Mouse (Mus musculus) Muller cell, postnatal 12 days (primary cell): Measurements from ENCODE around the gene Snx18.

Source experiments
- DNase-seq: peaks from one replicate; pipeline ENCODE4 v3.0.0-alpha.2; 2015; ENCODE audit errors: inconsistent ontology term

The Snx18 gene

DNA sequence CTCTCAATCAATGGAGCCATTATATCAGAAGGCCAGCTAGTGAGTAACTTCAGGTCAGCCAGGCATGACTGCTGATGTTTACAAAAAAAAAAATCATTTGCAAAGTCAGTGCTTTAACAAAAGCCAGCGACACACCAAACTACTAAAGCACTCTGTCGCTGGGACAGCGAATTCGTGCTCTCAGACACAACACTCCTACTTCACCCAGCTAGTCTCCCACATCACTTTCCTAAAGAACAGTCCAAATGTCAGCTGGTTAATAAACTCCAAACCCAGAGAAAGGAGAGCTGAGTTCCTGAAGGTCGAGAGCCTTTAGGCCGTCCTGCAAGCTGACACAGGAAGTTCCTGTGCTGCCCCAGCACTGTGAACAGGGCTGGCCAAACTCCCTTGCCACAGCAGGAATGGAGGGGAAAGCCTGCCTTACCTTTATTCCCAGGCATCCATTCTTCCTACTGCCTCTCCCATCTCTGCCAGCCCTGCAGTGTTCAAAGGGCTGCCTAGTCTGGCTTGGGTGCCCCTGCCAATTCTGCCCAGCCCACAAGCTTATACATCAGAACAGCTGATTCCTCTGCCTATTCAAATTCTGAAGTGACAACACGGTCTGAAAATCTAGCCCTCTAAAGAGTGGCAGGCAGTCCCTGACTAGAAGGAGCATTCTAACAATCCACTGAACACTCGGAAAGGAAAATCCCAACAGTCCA lies 2.2 kb downstream of the Snx18 start:
- DNase-seq, result peak; percentile 39

DNA sequence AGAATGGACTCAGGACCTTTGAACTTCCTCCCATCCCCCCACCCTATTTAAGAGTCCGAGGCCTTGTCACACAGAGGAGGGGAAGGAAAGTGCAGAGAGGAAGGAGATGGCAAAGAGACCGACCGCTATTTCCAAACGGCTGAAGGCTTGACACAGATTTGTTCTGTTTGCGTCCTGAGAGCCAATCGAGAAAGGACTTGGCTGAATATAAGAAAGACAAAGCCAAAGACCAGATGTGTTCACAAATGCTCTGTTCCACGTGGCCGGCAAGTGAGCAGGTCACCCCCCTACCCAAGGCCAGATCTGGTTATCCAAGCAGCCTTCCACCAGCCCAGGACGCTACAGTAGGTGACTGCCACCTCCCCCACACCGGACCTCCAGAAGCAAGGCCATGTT lies 2.8 kb downstream of the Snx18 start:
- DNase-seq, result peak; percentile 65

- DNase-seq, result peak; percentile 93
Observed at GRCm38 (mm10) chr13:113614635-113615545, 3.5 kb downstream of the Snx18 start.

DNA sequence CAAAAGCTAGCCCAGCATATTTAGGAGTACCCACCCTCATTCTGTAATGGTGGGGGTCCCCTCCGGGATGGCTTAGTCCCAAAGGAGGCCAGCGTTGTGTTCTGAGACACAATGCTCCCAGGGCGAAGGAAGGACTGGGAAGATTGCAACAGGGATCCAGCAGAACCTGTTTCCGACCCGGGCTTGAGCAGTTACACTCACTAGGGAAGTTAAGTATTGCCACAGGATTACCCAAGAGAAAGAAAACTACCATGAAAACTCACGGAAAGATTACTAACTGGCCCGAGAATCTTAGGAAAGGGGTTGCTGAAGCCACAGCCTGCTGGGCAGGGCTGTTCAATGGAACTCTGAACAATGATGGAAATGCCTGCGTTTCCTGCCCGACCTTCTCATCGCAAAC lies 4.5 kb downstream of the Snx18 start:
- DNase-seq, result no peak

DNA sequence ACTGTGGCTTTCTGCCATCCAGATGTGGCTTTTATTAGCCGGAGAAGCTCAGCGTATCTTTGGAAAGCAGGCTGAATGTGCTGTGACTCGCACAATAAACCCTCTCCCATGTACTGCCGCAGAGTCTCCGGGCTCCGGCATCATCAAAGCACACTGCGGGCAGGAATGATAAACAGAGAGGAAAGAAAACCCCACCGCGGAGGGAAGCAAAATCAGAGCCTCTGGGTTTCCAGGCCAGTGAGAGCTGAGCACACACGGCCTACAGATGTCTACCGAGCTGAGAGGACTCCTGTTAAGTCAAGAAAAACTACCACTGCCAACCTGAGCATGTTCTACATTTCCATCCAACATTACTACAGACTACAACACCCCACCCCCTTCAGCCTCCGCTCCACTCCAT lies 5.0 kb downstream of the Snx18 start:
- DNase-seq, result peak; percentile 44

DNA sequence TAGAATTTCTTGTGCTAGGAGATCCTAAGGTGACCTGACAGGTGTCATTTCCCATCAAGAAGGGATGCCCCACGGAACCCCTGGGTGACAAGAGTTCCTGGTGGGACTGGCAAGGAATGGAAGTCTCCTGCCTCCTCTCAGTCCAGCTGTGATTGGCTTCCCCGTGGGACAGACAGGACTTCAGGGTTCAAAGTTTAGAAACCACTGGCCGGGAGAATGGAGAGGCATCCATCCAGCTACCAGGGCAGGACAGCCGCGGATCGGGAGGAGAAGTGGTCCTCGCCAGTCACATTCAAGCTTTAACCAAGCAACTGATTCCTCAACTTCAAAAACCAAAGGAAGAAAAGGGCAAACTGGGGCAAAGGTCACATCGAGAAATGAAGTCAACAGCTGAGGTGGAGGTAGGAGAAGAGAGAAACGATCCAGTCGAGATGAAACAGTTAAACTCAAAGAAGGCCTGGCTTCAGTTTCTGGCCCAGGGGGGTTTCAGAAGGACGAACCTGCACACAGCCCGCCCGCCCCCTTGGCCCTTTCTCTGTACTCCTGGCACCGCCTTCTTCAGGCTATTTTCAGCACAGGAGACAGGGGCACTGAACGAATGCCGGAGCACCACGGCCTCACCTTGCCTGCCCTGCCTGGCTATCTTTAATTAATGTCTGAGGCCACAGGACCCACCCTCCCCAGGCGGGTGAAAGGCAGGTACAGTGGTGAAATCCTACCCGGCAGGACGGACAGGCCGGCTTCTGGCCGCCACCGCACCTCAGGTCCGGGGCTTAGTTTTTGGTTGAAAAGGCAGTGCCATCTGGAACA lies 6.0 kb downstream of the Snx18 start:
- DNase-seq, result no peak

DNA sequence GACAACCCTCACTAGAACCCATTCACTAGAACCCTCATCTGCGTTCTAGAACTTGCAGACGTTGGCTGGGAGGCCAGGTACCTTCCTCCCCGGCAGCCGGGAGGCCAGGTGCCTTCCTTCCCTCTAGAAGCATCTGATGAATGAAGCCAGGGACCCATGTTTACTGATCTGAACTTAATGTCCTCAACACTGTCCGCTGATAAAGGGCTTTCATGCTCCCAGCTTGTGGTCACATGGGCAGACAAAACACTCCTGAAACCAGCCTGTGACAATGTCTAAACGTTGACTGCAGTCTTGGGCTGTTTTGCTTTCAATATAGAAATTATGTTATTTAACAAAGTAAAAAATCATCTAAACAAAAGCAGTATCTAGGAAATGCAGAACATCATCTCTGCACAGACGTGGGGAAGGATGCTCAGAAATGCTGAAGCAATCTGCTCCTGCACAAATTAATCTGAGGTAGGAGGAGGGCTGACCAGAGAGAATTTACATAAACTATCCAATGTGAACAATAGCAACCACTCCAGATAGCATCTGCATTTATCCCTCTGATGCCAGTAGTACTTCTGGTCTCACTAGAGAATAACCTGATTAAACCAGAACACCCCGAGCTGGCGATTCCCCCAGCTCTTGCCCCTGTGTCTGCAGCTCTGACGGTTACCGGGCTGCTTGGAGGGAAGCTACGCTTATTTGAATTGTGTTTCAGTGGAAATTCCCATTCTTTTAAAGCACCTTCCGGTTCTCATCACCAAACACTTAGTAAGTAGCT lies 7.4 kb downstream of the Snx18 start:
- DNase-seq, result no peak

- no peak for DNase-seq
Observed at GRCm38 (mm10) chr13:113609429-113609828, 8.9 kb downstream of the Snx18 start.

- DNase-seq, result no peak
Observed at GRCm38 (mm10) chr13:113607821-113608220, 10.5 kb downstream of the Snx18 start.

- DNase-seq, result no peak
Observed at GRCm38 (mm10) chr13:113607371-113607770, 11.0 kb downstream of the Snx18 start.

DNA sequence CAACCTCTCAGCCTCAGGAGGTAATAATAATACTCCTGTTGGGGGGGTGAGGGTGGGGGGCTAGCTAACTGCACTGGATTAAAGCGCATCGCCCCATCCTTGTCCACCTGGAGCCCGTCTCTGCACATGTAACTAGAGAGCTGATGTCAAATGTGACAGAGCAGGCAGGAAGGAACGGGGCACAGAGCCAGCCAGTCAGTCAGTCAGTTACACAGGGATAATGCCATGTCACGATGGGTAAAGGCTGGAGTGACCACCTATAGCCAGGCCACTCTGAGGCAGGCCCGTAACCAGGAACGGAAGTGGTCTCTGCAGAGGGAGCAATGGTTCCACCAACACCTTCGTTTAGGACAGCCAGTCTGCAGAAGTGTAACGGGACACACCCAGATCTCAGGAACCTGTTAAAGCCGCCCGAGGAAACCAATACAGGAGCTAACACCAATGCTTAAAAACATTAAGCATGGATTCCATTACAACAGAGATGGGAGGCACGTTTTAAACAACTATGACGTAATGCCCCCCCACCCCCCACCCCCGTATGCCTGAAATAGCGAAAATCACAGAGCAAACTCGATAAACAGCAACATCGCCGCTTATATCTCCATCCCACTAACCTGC lies 11.5 kb downstream of the Snx18 start:
- no peak for DNase-seq

DNA sequence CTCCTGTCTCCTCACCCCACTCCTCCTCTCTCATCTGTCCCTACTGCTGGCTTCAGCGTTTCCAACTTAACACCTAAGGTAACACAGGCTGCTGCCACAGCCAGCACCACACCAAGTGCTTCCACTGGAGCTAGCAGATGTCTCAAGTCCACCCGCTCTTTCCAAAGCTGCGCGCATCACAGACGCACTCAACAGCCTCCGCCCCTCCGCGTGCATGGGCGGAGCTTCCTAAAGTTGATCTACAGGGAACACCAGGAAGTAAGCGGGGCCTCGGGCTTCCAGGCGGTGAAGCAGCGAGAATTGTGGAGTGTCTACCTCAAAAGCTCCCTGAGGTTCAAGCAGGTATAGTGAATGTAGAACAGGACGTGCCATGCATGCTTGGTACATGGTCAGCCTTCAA lies 12.2 kb downstream of the Snx18 start:
- no peak for DNase-seq

DNA sequence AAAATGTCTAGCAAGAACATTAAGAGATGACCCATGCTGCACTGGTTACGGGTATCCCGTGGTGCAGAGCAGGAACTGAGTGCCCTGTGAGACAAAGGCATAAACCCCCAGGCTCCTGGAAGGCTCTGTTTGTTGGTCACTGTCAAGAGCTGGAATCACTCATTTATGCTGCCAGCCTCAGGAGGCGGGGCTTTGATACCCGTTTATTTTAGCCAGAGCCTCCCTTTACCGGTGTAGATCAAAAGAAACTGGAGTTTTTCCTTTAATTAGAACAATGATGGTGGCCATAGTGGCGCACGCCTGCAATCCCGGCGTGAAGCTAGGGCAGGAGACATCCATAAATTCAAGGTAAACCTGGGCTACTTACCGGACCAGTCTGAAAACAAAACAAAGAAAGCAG lies 12.7 kb downstream of the Snx18 start:
- DNase-seq, result no peak

DNA sequence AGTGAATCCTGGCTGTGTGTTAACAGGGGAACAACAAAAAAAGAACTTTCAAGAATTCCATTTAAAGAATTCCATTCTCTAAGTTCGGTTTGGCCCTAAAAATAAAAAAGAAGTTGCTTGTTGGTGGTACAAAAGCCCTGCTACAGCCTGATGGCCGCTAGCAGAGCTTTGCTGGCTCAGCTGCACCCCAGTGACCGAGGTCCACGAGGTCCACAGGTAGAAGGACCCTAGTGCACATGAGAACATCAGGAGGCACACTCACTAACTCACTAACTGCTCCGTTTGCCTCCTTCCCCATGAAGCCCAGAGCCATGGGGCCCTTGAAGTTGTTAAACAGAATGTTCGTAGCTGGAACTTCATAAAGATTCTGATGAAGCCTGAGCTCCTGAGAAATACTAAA lies 14.0 kb downstream of the Snx18 start:
- DNase-seq, result no peak

DNA sequence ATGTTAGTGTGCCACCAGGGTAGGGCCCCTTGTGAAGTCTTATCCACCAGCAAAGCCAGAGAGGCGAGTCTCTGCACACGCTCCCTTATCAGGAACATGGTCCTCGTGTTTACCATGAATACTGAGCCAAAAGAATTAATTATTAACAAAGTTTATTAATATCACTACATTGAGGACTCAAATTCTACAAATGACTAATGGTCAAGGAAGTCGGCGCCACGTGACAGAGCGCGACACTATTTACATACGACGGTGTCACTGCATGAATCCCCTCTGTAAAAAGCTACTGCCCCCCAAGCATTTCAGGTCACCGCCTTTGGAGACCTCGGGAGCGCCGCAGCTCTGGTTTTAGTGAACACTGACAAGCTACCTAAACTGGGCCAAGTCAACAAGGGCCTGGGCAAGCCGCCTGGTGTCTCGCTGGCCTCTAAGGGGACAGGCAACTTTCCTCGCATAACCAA lies 15.5 kb downstream of the Snx18 start:
- no peak for DNase-seq

- DNase-seq, result no peak
Observed at GRCm38 (mm10) chr13:113601831-113602604, 16.3 kb downstream of the Snx18 start.

DNA sequence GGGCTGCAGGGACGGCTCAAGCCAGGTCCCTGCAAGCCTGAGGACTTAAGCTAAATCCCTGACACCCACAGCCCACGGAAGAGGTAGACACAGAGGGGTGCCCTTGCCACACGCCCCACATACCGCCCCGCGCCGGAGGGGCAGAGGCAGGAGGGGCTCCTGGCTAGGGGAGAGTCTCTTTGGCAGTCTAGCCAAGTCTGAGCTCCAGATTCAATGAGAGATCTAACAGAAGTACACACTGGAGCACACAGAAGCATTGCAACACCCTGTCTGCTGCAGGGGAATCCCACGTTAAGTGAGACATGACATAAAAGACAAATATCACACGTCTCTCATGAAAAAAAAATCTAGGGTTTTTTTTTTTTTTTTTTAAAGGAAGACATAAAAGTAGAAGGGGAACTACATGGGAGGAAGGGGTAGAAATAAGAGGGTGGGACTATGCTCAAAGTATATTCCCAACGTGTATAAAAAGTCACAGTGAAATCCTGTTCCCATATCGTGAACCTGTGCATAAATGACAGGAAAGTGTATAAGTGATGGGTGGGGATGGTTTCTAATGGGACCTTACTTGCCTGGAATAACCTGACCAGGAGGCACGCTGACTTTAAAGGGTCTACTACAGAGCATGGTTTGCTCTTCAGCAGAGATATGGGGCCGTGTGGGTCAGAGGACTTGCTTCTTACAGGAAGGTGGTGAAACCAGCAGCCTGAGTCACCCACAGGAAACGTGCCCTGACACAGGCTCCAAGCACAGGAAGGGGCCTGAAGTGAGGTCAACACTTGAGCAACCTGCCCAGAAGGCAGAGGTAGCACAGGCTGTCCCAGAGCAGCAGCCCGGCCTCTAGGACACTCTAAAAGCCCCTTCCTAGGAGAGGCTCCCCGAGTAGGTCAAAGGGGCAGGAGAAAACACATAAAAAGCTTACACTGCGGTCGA lies 17.6 kb downstream of the Snx18 start:
- DNase-seq, result no peak

DNA sequence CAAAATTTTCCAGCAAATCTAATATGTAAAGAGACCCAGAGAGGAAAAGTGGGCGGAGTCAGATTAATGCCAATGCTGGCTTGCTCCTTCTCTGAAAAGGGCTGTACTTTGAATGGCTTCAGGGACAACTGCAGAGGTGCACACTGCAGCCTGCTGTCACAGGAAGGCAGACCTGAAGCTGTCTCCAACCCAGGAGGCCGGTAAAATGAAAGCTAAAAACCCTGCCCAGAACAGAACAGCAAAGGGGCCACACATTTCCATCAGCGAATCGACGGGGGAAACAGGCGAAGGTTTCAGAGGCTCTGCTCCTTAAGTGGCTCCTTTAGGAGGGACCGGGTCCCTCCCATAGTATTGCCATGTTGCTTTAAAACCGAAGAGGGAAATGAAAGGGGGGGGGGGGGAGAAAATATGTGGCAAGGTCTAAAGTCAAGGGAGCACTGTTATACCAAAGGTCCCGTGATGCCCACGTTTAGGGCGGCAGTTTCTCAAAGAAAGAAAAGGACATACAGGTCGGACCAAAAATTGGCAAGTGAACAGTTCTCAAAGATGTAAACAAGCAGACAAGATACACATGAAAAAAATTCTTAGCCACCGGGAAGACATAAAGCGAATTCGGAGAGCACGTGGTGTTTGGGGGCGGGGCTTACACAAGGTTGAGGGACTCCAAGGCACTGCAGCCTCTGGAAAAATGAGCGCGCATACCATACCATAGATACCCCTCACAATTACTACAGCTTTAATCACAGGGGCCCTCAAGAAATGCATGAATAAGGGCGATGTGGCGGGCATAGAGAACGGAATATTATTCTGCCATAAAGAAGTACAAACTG lies 18.4 kb downstream of the Snx18 start:
- no peak for DNase-seq
